Mouse (Mus musculus) hindbrain, embryonic 15.5 days (tissue): Measurements from ENCODE around the gene Oas1g. TPM values are rescaled to one million over a fixed set of nuclear protein-coding genes. Genes with fewer than 3 reads are reported as not detected.

Source experiments
- ATAC-seq: fragments of 200-750 bp; cut with Nextera tagmentation; 2 replicates; pipeline ENCODE4 v1.8.0; 2017; ENCODE audit warnings: low read depth, moderate number of reproducible peaks, moderate TSS enrichment; ENCODE audit not compliant: low FRiP score
- H3K27ac ChIP-seq: fragments of 300-500 bp; sonication (generic); replicated peaks from 2 replicates; pipeline ENCODE4 v1.5.1; 2015; ENCODE audit warnings: mild to moderate bottlenecking, inconsistent platforms
- H3K27me3 ChIP-seq: fragments of 300-500 bp; sonication (generic); 2 replicates; pipeline ENCODE4 v1.6.1; 2015; ENCODE audit warnings: control low read depth, inconsistent platforms
- H3K36me3 ChIP-seq: fragments of 300-500 bp; sonication (generic); 2 replicates; pipeline ENCODE4 v1.6.1; 2015; ENCODE audit warnings: control low read depth, inconsistent platforms
- H3K4me1 ChIP-seq: fragments of 300-500 bp; sonication (generic); replicated peaks from 2 replicates; pipeline ENCODE4 v1.6.1; 2015; ENCODE audit warnings: control low read depth, inconsistent platforms
- H3K4me2 ChIP-seq: fragments of 300-500 bp; sonication (generic); 2 replicates; pipeline ENCODE4 v1.6.1; 2015; ENCODE audit warnings: moderate library complexity, mild to moderate bottlenecking, inconsistent platforms
- H3K4me3 ChIP-seq: fragments of 300-500 bp; sonication (generic); 2 replicates; pipeline ENCODE4 v1.5.1; 2015; ENCODE audit warnings: mild to moderate bottlenecking, inconsistent platforms
- H3K9ac ChIP-seq: fragments of 300-500 bp; sonication (generic); 2 replicates; pipeline ENCODE4 v1.6.1; 2015; ENCODE audit warnings: inconsistent platforms
- H3K9me3 ChIP-seq: fragments of 300-500 bp; sonication (generic); 2 replicates; pipeline ENCODE4 v1.6.1; 2016; ENCODE audit warnings: control low read depth, inconsistent platforms
- WGBS: fragments of 180-500 bp; shearing (Covaris S2); methylation state at CpG from one replicate; pipeline ENCODE4 v1.1.7; 2015; 5-methylcytosine and 5-hydroxymethylcytosine counted together
- microRNA-seq: library from miRNA; unstranded; fragments of <30 nt; microRNA quantifications from one replicate; pipeline ENCODE4, GENCODE M21; 2016
- polyA plus RNA-seq: library from polyadenylated mRNA; unstranded; fragments of >200 nt; fragmentation: Nextera tagmentation; extraction: Ambion mirVana; gene quantifications from 2 replicates; pipeline ENCODE4 v1.2.1, GENCODE M21; 2015

Gene Oas1g
- polyA plus RNA-seq, 1 experiment from 2014 or later: 0.13 TPM

GRCm38 (mm10) chr5:120844713-120845112 lies 42.7 kb downstream of the Oas1g start:
- no peak overlapping the region for H3K4me2 ChIP-seq
- no peak for ATAC-seq
- 75% methylated on average over 3 of the region's 3 CpGs for WGBS
- H3K27me3 ChIP-seq: peaks cover 2% of the 10 kb centered on the region; the same call in 1 of the 2 replicates
- no peaks in the 10 kb centered on the region for H3K9me3 ChIP-seq
- no peaks in the 10 kb centered on the region for H3K36me3 ChIP-seq
- H3K9ac ChIP-seq: no peak overlapping the region
- no peak overlapping the region for H3K27ac ChIP-seq
- H3K4me3 ChIP-seq: no peak overlapping the region
- no peaks in the 10 kb centered on the region for H3K4me1 ChIP-seq

- H3K4me1 ChIP-seq: 0 out of 2 replicates have a peak, but pooled peaks cover 4% of the 10 kb centered on the region
- no peaks in the 10 kb centered on the region for H3K36me3 ChIP-seq
- H3K4me3 ChIP-seq: no peak overlapping the region
- no peaks in the 10 kb centered on the region for H3K9me3 ChIP-seq
- H3K27ac ChIP-seq: no peak overlapping the region
- no peak overlapping the region for H3K4me2 ChIP-seq
- 7% methylated on average over 8 of the region's 8 CpGs for WGBS
- peaks cover 2% of the 10 kb centered on the region; the same call in 1 of the 2 replicates for H3K27me3 ChIP-seq
- ATAC-seq: no peak
- no peak overlapping the region for H3K9ac ChIP-seq
Measured at GRCm38 (mm10) chr5:120836731-120837585, 50.5 kb downstream of the Oas1g start.

GRCm38 (mm10) chr5:120833335-120834280 lies 53.8 kb downstream of the Oas1g start:
- Histone ChIP-seq H3K9me3 (no peaks in the 10 kb centered on the region), H3K9ac (no peak overlapping the region), H3K27me3 (0 out of 2 replicates have a peak, but pooled peaks cover 2% of the 10 kb centered on the region), H3K27ac (no peak overlapping the region), H3K4me2 (0 out of 2 replicates have a peak overlapping the region, but pooled peaks have one; percentile 30), H3K4me3 (no peak overlapping the region), H3K4me1 (0 out of 2 replicates have a peak, but pooled peaks cover 4% of the 10 kb centered on the region), H3K36me3 (no peaks in the 10 kb centered on the region)
- ATAC-seq: no peak
- WGBS: 13% methylated on average over 17 of the region's 17 CpGs

GRCm38 (mm10) chr5:120831031-120831430 lies 56.4 kb downstream of the Oas1g start:
- no peak overlapping the region for H3K4me2 ChIP-seq
- no peak overlapping the region for H3K27ac ChIP-seq
- H3K9me3 ChIP-seq: no peaks in the 10 kb centered on the region
- no peak overlapping the region for H3K4me3 ChIP-seq
- H3K4me1 ChIP-seq: 0 out of 2 replicates have a peak, but pooled peaks cover 4% of the 10 kb centered on the region
- no peak for ATAC-seq
- WGBS: 83% methylated on average over 4 of the region's 4 CpGs
- no peak overlapping the region for H3K9ac ChIP-seq
- 0 out of 2 replicates have a peak, but pooled peaks cover 2% of the 10 kb centered on the region for H3K27me3 ChIP-seq
- H3K36me3 ChIP-seq: no peaks in the 10 kb centered on the region

Small RNA genes within 50 kb of the gene (microRNA-seq; reads per million reads assigned to microRNA genes)
- gene Gm22907: not detected

Other genes with a start within 250 kb of the Oas1g start
- 0.78 and 0.92 TPM in 2 replicates for gene Rasal1, start 238.8 kb downstream of the Oas1g start, polyA plus RNA-seq
- gene Dtx1, start 175.7 kb downstream of the Oas1g start, polyA plus RNA-seq: 56.2 and 69.9 TPM in 2 replicates
- 0.27 and 0.84 TPM in 2 replicates for gene Oas2, start 137.8 kb downstream of the Oas1g start, polyA plus RNA-seq
- gene Oas3, start 110.0 kb downstream of the Oas1g start, polyA plus RNA-seq: 1.1 TPM in 2 replicates
- gene Oas1e, start 92.1 kb downstream of the Oas1g start, polyA plus RNA-seq: 0.39 and 0.72 TPM in 2 replicates
- 0.32 and 0.46 TPM in 2 replicates for gene Oas1c, start 75.1 kb downstream of the Oas1g start, polyA plus RNA-seq
- not detected in 2 replicates for gene Oas1f, start 40.2 kb downstream of the Oas1g start, polyA plus RNA-seq
- not detected in 2 replicates for gene Oas1h, start 26.2 kb downstream of the Oas1g start, polyA plus RNA-seq
- gene Oas1a, start 19.9 kb upstream of the Oas1g start, polyA plus RNA-seq: 1.3 and 2.4 TPM in 2 replicates
- gene Oas1d, start 26.9 kb upstream of the Oas1g start, polyA plus RNA-seq: 0.14 TPM in 1 of 2 replicates, not detected in the other
- gene Rph3a, start 122.5 kb upstream of the Oas1g start, polyA plus RNA-seq: 30.9 and 31.9 TPM in 2 replicates